Mouse (Mus musculus) small intestine, adult 10 weeks (tissue): ENCODE measurements around the gene Eif3i. TPM values are rescaled to one million over a fixed set of nuclear protein-coding genes. Genes with fewer than 3 reads are reported as not detected.

Experiments used
- polyA plus RNA-seq: library from polyadenylated mRNA; stranded (reverse); fragments of 350-450 nt; fragmentation: Illumina TruSeq; extraction: RNeasy Lipid Tissue Mini Kit (QIAGEN cat#74804); gene quantifications from one replicate; pipeline ENCODE4 v1.2.3, GENCODE M21; 2014; ENCODE audit warnings: low replicate concordance

The Eif3i gene
- polyA plus RNA-seq, result 7.9 TPM

DNA sequence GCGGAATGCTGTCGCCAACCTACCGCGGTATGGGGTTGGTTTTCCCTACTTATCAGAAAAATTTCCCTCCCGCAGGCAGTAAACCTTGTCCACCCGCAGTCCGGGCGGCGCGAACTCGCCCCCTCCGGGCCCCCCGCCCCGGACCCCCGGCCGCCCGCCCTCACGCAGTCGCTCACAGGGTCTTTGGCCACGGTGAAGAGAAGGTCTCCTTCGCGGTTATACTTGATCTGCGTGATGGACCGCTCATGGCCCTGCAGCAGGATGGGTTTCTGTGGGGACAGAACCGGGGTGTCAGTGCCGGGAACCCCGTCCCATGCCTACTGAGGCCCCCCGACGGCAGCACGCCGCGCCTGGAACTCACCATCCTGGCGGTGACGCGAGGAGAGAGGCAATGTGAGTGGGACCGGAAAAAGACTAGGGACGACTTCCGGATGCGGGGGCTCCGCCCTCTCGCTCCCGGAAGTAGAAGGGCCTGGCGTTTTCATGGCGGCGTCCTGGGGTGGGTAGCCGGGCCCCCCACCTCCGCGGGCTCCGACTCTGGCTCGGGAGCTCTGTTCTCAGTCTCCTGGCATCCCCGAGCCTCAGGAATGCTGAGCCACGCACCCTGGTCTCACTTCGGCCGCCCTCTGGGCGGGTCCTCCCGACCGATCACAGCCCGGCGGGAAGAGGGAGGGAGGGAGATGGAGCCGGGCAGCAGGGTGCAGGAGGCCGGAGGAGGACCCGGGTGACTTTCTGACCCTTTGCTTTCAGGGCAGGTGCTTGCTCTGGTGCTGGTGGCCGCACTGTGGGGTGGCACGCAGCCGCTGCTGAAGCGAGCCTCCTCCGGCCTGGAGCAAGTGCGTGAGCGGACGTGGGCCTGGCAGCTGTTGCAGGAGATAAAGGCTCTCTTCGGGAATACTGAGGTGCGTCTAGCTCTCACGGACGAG, at the start of gene Eif3i, which contains the start of gene Tmem234:
Gene Eif3i, minus strand, starts transcription at position 416 of the 926 bp plus-strand sequence.
Gene Tmem234, plus strand, starts transcription at position 436 of the 926 bp plus-strand sequence.

DNA sequence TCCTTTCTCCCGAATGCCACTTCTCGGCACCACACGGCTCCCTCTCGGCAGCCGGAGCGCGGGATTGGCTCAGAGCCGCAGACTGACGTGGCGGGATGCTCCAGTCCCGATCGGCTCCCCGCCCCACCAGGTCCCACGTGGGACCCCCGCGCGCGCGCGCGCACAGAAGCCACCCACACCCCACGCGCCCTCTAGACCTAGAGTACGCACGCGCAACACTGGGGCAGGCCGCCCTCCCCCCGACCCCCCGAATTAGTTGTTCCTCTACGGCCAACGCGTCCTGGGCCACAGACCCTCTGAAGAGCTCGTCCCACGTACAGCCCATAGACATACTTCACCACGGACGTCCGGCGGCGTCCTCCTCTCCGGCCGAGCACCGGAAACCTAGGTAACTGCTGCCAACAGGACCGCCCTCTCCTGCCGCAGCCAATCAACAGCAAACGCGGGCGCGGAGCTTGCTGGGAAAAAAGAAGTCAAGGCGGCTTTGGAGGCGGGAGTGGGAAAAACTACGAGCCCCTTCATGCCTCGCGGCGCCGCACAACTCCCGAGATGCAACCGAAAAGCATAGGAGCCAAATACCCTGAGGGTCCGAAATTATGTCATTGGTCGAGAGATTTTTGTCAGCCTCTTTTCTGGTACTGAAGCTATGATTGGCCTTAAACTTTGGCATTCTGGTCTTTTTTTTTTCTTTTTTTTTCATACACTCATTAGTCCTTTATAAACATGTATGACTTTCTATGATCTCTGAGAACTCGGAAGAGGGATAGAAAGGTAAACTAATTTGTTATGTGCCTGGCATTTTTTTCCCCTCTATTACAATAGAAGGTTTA, 40.4 kb upstream of the Eif3i start, which contains the start of gene Txlna:
Gene Txlna, minus strand, starts transcription at position 428 of the 830 bp plus-strand sequence.

DNA sequence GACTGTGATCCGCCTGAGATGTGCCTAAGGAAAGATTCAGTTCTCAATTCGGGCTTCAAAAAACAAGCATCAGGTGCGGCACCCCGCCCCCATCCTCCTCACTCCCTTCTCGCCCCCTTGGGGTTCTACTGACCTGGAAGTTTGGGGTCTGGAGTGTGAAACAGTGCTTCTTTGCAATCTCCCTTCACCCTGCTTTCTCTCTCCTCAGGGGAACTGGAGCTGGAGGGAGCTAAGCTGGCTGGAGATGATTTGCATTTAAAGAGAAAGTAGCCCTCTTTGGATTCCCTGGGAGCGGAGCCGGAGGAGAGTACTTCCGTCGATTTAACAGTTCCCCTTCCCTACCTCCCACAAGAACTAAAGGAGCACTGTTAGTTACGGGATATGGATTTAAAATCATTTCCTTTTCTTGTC, 23.2 kb upstream of the Eif3i start, which contains the start of gene Ccdc28b:
Gene Ccdc28b, minus strand, starts transcription at position 267 of the 411 bp plus-strand sequence.

DNA sequence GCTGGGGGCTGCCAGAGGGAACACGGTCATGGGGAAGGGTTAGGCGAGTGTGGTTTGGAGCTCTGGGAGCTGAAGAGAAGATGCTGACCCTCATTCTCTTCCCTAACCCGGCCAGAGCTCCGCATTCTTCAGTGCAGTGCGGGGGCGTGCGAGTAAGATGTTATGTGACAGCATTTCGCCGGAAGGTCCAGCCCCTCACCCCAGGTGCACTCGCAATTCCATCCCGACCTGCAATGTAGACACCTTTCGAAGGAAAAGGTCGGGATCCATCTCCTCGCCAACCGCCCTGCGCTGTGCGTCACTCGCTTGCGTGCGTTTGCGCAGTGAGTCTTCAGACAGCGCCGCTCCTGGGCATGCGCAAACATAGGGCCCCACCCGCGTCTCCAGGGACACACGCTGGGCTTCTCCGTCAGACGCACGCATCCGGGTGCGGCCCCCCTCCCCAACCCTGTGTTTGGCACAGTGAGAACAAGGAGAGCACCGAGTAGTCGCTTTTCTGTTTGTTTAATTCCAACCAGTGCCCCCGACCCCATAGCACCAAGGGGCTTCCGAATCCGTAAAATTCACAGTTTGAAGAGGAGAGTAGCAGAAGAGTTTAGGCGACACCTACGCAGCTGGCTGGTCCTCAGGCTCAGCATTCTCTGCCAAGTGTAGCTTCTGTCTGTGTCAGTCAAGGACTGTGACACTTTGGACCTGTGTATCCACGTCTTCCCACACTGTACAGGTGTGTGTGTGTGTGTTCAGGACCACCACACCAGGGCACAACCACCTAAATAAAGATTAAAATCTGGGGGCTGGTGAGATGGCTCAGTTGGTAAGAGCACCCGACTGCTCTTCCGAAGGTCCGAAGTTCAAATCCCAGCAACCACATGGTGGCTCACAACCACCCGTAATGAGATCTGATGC, 18.6 kb upstream of the Eif3i start, which contains the start of gene Iqcc:
Gene Iqcc, minus strand, starts transcription at position 314 of the 906 bp plus-strand sequence.

DNA sequence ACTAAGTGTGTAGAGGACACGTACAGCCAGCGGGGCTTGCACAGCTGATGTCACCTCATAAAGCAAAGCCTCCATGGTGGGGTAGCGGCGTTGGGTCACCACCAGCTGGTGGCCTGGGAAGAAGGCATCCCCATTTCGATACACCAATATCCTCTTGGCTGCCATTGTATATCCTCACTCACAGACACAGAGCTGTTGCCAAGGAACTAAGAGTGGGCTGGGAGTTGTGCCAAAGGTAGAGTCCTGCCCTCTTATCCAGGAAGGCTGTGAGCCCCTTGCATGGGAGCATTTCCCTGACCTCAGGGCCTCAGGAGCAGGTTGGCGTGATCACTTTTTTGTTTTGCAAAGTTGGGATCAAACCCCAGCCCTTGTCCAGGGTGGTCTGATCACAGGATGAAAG, 13.6 kb upstream of the Eif3i start, which contains the start of gene Dcdc2b:
Gene Dcdc2b, minus strand, starts transcription at position 165 of the 400 bp plus-strand sequence.

DNA sequence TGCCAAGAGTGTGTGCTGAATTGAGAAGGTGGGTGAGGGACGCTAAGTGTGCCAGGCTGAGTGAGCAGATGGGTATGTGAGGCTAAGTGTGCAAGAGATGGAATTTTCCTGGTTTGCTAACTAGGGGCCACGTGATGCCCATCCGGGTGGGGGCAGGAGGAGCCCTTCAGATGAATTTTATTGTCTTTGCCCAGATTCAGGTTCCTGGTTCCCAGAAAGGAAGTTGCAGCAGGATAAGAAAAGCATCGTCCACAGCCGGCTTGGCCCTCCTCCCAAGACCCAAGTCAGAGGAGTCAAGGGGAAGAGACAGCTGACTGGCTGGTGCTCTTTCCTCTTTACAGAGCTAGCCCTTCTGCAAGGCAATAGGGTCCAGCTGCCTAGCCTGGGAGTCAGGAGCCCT, 22.0 kb downstream of the Eif3i start, which contains the start of gene Fam167b:
Gene Fam167b, minus strand, starts transcription at position 84 of the 400 bp plus-strand sequence.

DNA sequence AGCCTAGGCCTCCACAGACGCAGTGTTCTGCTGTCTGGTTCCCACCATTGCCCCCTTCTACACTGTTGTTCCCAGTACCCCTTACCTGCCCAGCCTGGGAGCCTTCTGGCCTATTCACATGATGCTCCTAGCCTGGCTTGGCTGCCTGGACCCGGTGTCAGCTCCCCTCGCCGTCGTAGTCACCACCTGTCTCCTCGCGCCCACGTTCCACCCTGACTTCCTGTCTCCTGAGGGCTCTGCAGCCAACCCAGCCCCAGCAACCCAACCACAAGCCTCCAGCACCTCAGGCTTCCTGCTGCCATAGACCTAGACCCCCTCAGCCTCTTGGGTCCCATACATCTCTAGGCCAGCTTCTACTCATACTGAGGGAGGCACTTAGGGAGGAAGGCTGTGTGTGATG, 27.0 kb downstream of the Eif3i start, which contains the start of gene Lck:
Gene Lck, minus strand, starts transcription at position 212 of the 400 bp plus-strand sequence.

DNA sequence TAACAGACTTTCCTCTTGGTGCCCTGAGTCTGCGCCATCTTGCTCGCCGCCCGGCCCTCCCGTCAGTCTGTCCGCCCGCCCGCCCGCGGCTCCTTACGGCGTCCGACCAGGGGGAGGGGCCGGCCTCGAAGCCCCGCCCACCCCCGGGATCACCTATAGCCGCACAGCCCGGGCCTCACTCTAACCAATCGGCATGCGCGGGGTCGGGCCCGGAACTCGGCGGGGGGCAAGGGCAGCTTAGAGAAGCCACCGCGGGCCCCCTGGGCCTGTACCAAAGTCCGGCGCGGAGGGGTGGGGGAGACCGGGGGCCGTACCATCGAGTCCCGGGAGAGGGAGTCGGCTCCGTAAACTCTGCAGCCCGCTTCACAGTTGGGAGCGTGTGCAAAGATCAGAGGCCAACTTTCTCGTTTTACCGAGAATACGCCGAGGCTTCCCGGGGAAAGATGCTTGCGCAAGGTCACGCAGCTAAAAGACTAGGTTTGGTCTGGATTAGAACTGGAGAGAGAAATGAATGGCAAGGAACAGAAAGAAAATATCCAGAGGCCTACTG, 57.8 kb downstream of the Eif3i start, which contains the start of gene Hdac1:
Gene Hdac1, minus strand, starts transcription at position 122 of the 550 bp plus-strand sequence.

Other genes starting within 250 kb of the Eif3i start
- gene Zbtb8a, start 222.5 kb downstream of the Eif3i start, polyA plus RNA-seq, result 1.1 TPM
- gene Zbtb8b, start 159.8 kb downstream of the Eif3i start, polyA plus RNA-seq, result not detected
- gene Bsdc1, start 139.1 kb downstream of the Eif3i start, polyA plus RNA-seq, result 8.8 TPM
- not detected for gene Tssk3, start 109.6 kb downstream of the Eif3i start, polyA plus RNA-seq
- not detected for gene Fam229a, start 109.5 kb downstream of the Eif3i start, polyA plus RNA-seq
- gene Marcksl1, start 87.1 kb downstream of the Eif3i start, polyA plus RNA-seq, result 11.9 TPM
- gene Hdac1, start 57.9 kb downstream of the Eif3i start, polyA plus RNA-seq, result 38.7 TPM
- 0.59 TPM for gene Lck, start 27.0 kb downstream of the Eif3i start, polyA plus RNA-seq
- gene Fam167b, start 22.1 kb downstream of the Eif3i start, polyA plus RNA-seq, result not detected
- 28.2 TPM for gene Tmem234, start within 50 bp of the Eif3i start, polyA plus RNA-seq
- gene Dcdc2b, start 13.6 kb upstream of the Eif3i start, polyA plus RNA-seq, result not detected
- gene Iqcc, start 18.5 kb upstream of the Eif3i start, polyA plus RNA-seq, result 5.3 TPM
- not detected for gene Ccdc28b, start 23.3 kb upstream of the Eif3i start, polyA plus RNA-seq
- gene Txlna, start 40.4 kb upstream of the Eif3i start, polyA plus RNA-seq, result 6.1 TPM
- 23.8 TPM for gene Kpna6, start 72.1 kb upstream of the Eif3i start, polyA plus RNA-seq
- gene Tmem39b, start 96.2 kb upstream of the Eif3i start, polyA plus RNA-seq, result not detected
- gene Khdrbs1, start 141.7 kb upstream of the Eif3i start, polyA plus RNA-seq, result 146 TPM
- 1,009 TPM for gene Ptp4a2, start 210.6 kb upstream of the Eif3i start, polyA plus RNA-seq